Mouse (Mus musculus) forebrain, embryonic 11.5 days (tissue): ENCODE results near the gene Tle2. TPM values are rescaled to one million over a fixed set of nuclear protein-coding genes. Genes with fewer than 3 reads are reported as not detected.
A peak's percentile ranks its signal among the peaks of the same experiment; 100 is the strongest.

ENCODE experiments used
- ATAC-seq: fragments of 200-750 bp; cut with Nextera tagmentation; replicated peaks from 2 replicates; pipeline ENCODE4 v1.8.0; 2017; ENCODE audit warnings: moderate TSS enrichment; ENCODE audit not compliant: low FRiP score
- DNase-seq: peaks from one replicate; pipeline ENCODE4 v3.0.0-alpha.2; 2017; ENCODE audit warnings: low spot score
- H3K27ac ChIP-seq: fragments of 300-500 bp; sonication (generic); 2 replicates; pipeline ENCODE4 v1.5.1; 2014; ENCODE audit warnings: low read depth, low read length
- H3K27me3 ChIP-seq: fragments of 300-500 bp; sonication (generic); 2 replicates; pipeline ENCODE4 v1.6.1; 2014; ENCODE audit warnings: mild to moderate bottlenecking, low read length, mixed read lengths; ENCODE audit not compliant: control insufficient read depth, insufficient read depth
- H3K36me3 ChIP-seq: fragments of 300-500 bp; sonication (generic); 2 replicates; pipeline ENCODE4 v1.6.1; 2014; ENCODE audit warnings: mild to moderate bottlenecking, low read length, moderate library complexity, mixed read lengths; ENCODE audit not compliant: control insufficient read depth, insufficient read depth
- H3K4me1 ChIP-seq: fragments of 300-500 bp; sonication (generic); replicated peaks from 2 replicates; pipeline ENCODE4 v1.6.1; 2014; ENCODE audit warnings: low read length, mixed read lengths; ENCODE audit not compliant: control insufficient read depth, insufficient read depth
- H3K4me2 ChIP-seq: fragments of 300-500 bp; sonication (generic); 2 replicates; pipeline ENCODE4 v1.6.1; 2014; ENCODE audit warnings: low read depth, mild to moderate bottlenecking, low read length, moderate library complexity, mixed read lengths; ENCODE audit not compliant: severe bottlenecking
- H3K4me3 ChIP-seq: fragments of 300-500 bp; sonication (generic); 2 replicates; pipeline ENCODE4 v1.5.1; 2014; ENCODE audit warnings: low read depth, low read length
- H3K9ac ChIP-seq: fragments of 300-500 bp; sonication (generic); 2 replicates; pipeline ENCODE4 v1.6.1; 2014; ENCODE audit warnings: low read length
- H3K9me3 ChIP-seq: fragments of 300-500 bp; sonication (generic); 2 replicates; pipeline ENCODE4 v1.6.1; 2016; ENCODE audit warnings: low read length, mixed read lengths; ENCODE audit not compliant: control insufficient read depth
- WGBS: fragments of 180-500 bp; shearing (Covaris S2); extraction: QIAGEN DNeasy Blood & Tissue Kit; methylation state at CpG from one replicate; pipeline ENCODE4 v1.1.7; 2014; 5-methylcytosine and 5-hydroxymethylcytosine counted together
- polyA plus RNA-seq: library from polyadenylated mRNA; unstranded; fragments of >200 nt; fragmentation: Nextera tagmentation; extraction: Ambion mirVana; gene quantifications from 2 replicates; pipeline ENCODE4 v1.2.1, GENCODE M21; 2014

Tle2 gene
- polyA plus RNA-seq, 1 experiment from 2014 or later = 8.1 TPM

DNA sequence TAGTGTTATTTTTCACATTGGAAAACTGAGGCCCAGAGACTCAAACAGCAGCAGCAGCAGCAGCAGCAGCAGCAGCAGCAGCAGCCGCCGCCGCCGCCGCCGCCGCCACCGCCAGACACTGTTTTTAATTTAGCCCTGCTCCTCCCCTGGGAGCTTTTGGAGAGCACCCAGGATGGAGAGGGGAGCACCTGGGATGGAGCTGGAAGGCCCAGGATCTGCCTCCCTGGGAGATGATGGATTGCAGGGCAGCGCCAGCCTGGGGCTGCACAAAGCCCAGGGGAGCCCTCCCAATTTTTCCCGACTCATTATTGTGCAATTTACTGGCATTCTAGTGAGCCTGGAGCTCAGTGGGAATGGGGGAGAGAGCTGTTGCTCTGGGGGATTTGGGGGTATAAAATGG is 22.2 kb downstream of the Tle2 start:
- peaks cover 61% of the 10 kb centered on the region for H3K27me3 ChIP-seq
- 2% methylated on average over 10 of the region's 10 CpGs for WGBS
- H3K9ac ChIP-seq = 0 out of 2 replicates have a peak overlapping the region, but pooled peaks have one; percentile 17
- no peak overlapping the region for H3K27ac ChIP-seq
- H3K4me3 ChIP-seq = no peak overlapping the region
- ATAC-seq (no peak), DNase-seq (no peak)
- peaks cover 22% of the 10 kb centered on the region for H3K4me1 ChIP-seq
- H3K36me3 ChIP-seq = no peaks in the 10 kb centered on the region
- no peaks in the 10 kb centered on the region for H3K9me3 ChIP-seq
- peak overlapping the region; percentile 26; the same call in 1 of the 2 replicates for H3K4me2 ChIP-seq

- 6% methylated on average over 9 of the region's 12 CpGs for WGBS
- H3K36me3 ChIP-seq = no peaks in the 10 kb centered on the region
- peaks cover 22% of the 10 kb centered on the region for H3K4me1 ChIP-seq
- no peak overlapping the region for H3K27ac ChIP-seq
- DNase-seq = peak; percentile 63
- no peaks in the 10 kb centered on the region for H3K9me3 ChIP-seq
- H3K9ac ChIP-seq = 0 out of 2 replicates have a peak overlapping the region, but pooled peaks have one; percentile 17
- peak; percentile 6; the same call in 1 of the 2 replicates for ATAC-seq
- no peak overlapping the region for H3K4me3 ChIP-seq
- H3K4me2 ChIP-seq = peak overlapping the region; percentile 26; the same call in 1 of the 2 replicates
- peaks cover 66% of the 10 kb centered on the region for H3K27me3 ChIP-seq
Measured at GRCm38 (mm10) chr10:81597137-81597950, 23.0 kb downstream of the Tle2 start.

GRCm38 (mm10) chr10:81598342-81598741 is 24.0 kb downstream of the Tle2 start:
- no peaks in the 10 kb centered on the region for H3K36me3 ChIP-seq
- peaks cover 22% of the 10 kb centered on the region for H3K4me1 ChIP-seq
- DNase-seq = no peak
- 41% methylated on average over 3 of the region's 3 CpGs for WGBS
- H3K4me3 ChIP-seq = no peak overlapping the region
- ATAC-seq = no peak
- H3K27me3 ChIP-seq = peaks cover 69% of the 10 kb centered on the region
- H3K9me3 ChIP-seq = no peaks in the 10 kb centered on the region
- no peak overlapping the region for H3K4me2 ChIP-seq
- no peak overlapping the region for H3K27ac ChIP-seq
- H3K9ac ChIP-seq = no peak overlapping the region

DNA sequence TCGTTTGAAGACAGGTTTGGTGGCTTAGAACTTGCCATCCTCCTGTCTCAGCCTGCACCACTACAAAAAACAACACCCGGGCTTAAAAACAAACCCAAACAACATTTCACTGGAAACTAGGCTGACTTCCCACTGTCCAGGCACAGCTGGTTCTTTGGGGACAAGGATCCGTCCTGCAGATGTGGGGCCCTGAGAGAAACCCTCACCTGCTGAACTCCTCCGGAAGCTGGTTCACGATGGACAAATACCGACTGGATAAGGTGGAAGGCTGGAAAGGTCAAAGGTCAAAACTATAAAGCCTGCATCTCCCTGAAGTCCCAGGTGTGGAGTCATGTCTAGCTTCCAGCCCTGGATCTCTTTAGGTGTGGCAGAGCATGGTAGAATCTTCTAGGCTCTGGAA is 24.5 kb downstream of the Tle2 start:
- no peak overlapping the region for H3K9ac ChIP-seq
- no peaks in the 10 kb centered on the region for H3K36me3 ChIP-seq
- no peak overlapping the region for H3K4me3 ChIP-seq
- peaks cover 22% of the 10 kb centered on the region for H3K4me1 ChIP-seq
- peaks cover 68% of the 10 kb centered on the region for H3K27me3 ChIP-seq
- WGBS = 53% methylated on average over 6 of the region's 6 CpGs
- DNase-seq = no peak
- H3K9me3 ChIP-seq = no peaks in the 10 kb centered on the region
- ATAC-seq = no peak
- no peak overlapping the region for H3K27ac ChIP-seq
- H3K4me2 ChIP-seq = no peak overlapping the region

GRCm38 (mm10) chr10:81599630-81600029 is 25.3 kb downstream of the Tle2 start:
- no peak for ATAC-seq
- no peaks in the 10 kb centered on the region for H3K9me3 ChIP-seq

DNA sequence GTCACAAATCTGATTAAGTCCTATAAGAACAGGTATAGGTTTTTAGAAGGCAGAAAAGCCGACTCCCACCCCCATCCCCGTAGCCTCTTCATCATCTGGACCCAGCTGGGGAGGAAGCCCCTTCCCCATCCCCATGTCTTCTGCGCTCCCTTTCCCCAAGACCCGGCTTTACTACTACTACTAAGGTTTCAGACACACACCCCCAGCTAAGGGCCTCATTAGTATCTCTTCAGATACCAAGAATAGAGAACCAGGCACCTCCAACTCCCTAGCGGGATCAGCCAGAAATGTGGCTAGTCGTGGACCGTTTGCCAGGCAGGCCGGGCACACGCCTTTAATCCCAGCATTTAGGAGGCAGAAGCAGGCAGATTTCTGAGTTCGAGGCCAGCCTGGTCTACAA is 25.7 kb downstream of the Tle2 start:
- no peak overlapping the region for H3K27ac ChIP-seq
- no peak overlapping the region for H3K9ac ChIP-seq
- no peak overlapping the region for H3K4me3 ChIP-seq
- H3K36me3 ChIP-seq = no peaks in the 10 kb centered on the region
- peaks cover 25% of the 10 kb centered on the region for H3K4me1 ChIP-seq
- no peaks in the 10 kb centered on the region for H3K9me3 ChIP-seq
- DNase-seq (no peak), ATAC-seq (no peak)
- H3K4me2 ChIP-seq = no peak overlapping the region; the same call in 1 of the 2 replicates
- 54% methylated on average over 10 of the region's 10 CpGs for WGBS
- H3K27me3 ChIP-seq = peaks cover 58% of the 10 kb centered on the region

More at GRCm38 (mm10) chr10:81599630-81600029, 25.3 kb downstream of the Tle2 start:
- no peak overlapping the region for H3K9ac ChIP-seq
- no peak overlapping the region for H3K27ac ChIP-seq
- DNase-seq = no peak
- no peak overlapping the region for H3K4me2 ChIP-seq
- H3K36me3 ChIP-seq = no peaks in the 10 kb centered on the region
- H3K4me1 ChIP-seq = peaks cover 23% of the 10 kb centered on the region
- peaks cover 63% of the 10 kb centered on the region for H3K27me3 ChIP-seq
- WGBS = 84% methylated on average over 5 of the region's 5 CpGs
- H3K4me3 ChIP-seq = no peak overlapping the region

DNA sequence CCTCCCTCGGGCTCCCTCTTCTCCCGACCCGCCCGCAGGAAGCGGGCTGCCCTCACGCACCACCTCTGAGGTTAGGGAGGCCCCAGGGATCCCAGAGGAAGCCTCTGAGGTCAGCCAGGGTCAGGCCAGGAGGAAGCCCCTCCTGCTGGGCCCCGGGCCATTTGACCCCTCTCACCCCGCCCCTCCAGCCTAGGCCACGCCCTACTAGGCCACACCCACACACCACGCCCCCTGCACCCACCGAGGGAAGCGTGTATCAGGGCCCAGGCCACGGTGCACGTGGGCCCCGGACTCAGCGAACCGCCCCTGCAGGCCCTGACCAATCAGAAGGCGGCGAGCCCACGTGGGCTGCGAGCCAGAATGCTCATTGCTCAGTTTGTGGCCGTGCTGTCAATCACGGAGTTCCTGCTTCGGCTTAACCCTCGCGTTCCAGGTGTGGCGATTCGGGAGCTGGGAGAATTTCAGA is 26.4 kb downstream of the Tle2 start, which contains the start of gene Tle6:
Gene Tle6 (minus strand): TSS at position 336 of the 466 bp plus-strand sequence.
- Histone ChIP-seq H3K9me3 (no peaks in the 10 kb centered on the region), H3K27ac (no peak within 1 kb of the TSS), H3K36me3 (no peaks in the 10 kb centered on the region), H3K4me2 (peak within 1 kb of the TSS; percentile 31; the same call in 1 of the 2 replicates), H3K4me1 (peaks cover 22% of the 10 kb centered on the region), H3K4me3 (no peak within 1 kb of the TSS; the same call in 1 of the 2 replicates), H3K9ac (no peak within 1 kb of the TSS), H3K27me3 (peaks cover 51% of the 10 kb centered on the region)
- ATAC-seq (peak; percentile 86), DNase-seq (peak; percentile 98)
- under 1% methylated on average over 28 of the region's 28 CpGs for WGBS

DNA sequence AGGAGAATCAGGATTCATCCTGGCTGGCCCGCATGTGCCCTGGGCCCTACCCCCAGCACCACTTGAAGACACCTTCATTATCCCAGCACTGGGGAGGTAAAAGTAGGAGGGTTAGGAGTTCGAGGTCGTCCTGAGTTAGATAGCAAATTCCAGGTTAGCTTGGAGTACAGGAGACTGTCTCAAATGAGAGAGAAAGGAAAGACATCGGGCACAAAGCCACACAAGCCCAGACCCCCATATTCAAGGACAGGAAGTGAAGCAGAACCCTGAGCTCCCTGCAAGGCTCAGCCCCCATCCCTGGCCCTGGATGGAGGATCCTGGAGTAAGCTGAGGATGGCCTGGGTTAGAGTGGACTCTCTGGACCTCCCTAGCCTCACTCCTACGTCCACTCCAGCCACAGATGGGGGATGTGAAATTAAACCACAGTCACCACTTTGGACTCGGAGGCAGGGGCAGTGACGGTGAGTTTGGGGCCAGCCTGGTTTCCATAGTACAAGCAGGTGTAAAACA is 27.1 kb downstream of the Tle2 start:
- no peak overlapping the region for H3K4me2 ChIP-seq
- no peak for ATAC-seq

More for the DNA sequence above, 27.1 kb downstream of the Tle2 start:
- H3K9me3 ChIP-seq = no peaks in the 10 kb centered on the region
- H3K9ac ChIP-seq = no peak overlapping the region
- DNase-seq = no peak
- H3K27ac ChIP-seq = no peak overlapping the region
- H3K36me3 ChIP-seq = no peaks in the 10 kb centered on the region
- 15% methylated on average over 7 of the region's 7 CpGs for WGBS
- H3K27me3 ChIP-seq = peaks cover 45% of the 10 kb centered on the region
- H3K4me1 ChIP-seq = peaks cover 18% of the 10 kb centered on the region
- no peak overlapping the region for H3K4me3 ChIP-seq
